Mouse (Mus musculus) kidney, adult 2 months (tissue): ENCODE data around the gene Gm9044. TPM values are rescaled to one million over a fixed set of nuclear protein-coding genes. Genes with fewer than 3 reads are reported as not detected.
"Not testable (repeated sequence)": the region's sequence is repeated elsewhere in the genome, so short reads cannot be mapped to it uniquely, and the experiment has no call there.

ENCODE experiments used
- DNase-seq: peaks from one replicate; pipeline ENCODE4 v3.0.0; 2021
- H3K27ac ChIP-seq: fragments of 200-500 bp; 2 replicates; pipeline ENCODE4 v1.5.1; 2012; ENCODE audit warnings: low read depth, low read length, control low read depth, inconsistent platforms; ENCODE audit not compliant: insufficient read depth
- H3K27me3 ChIP-seq: fragments of 200-500 bp; replicated peaks from 2 replicates; pipeline ENCODE4 v1.6.1; 2012; ENCODE audit warnings: mild to moderate bottlenecking, moderate library complexity, low read length, inconsistent platforms; ENCODE audit not compliant: control insufficient read depth, insufficient read depth
- H3K36me3 ChIP-seq: fragments of 200-500 bp; 2 replicates; pipeline ENCODE4 v1.6.1; 2012; ENCODE audit warnings: mild to moderate bottlenecking, moderate library complexity, low read length, inconsistent platforms; ENCODE audit not compliant: control insufficient read depth, insufficient read depth
- H3K4me1 ChIP-seq: fragments of 200-500 bp; 2 replicates; pipeline ENCODE4 v1.6.1; 2011; ENCODE audit warnings: low read length; ENCODE audit not compliant: control insufficient read depth, insufficient read depth
- H3K4me3 ChIP-seq: fragments of 200-500 bp; 2 replicates; pipeline ENCODE4 v1.5.1; 2011; ENCODE audit warnings: mild to moderate bottlenecking, low read depth, low read length, control low read depth; ENCODE audit not compliant: insufficient read depth
- CTCF ChIP-seq: fragments of 200-500 bp; conservative IDR thresholded peaks from 2 replicates; pipeline ENCODE4 v1.5.1; 2011; ENCODE audit warnings: low read depth, mild to moderate bottlenecking, control low read depth, low read length, moderate library complexity, mixed read lengths; ENCODE audit not compliant: insufficient read depth, insufficient read length
- POLR2A ChIP-seq: fragments of 200-500 bp; IDR thresholded peaks from one replicate; pipeline ENCODE4 v1.6.1; 2011; ENCODE audit warnings: low read depth, low read length, control low read depth
- WGBS: fragments of 180-500 bp; shearing (Covaris S2); methylation state at CpG from one replicate; pipeline ENCODE4 v1.1.7; 2018; 5-methylcytosine and 5-hydroxymethylcytosine counted together
- polyA plus RNA-seq: library from polyadenylated mRNA; depleted of rRNA; stranded (reverse); fragments of >200 nt; gene quantifications from 2 replicates; pipeline ENCODE4 v1.2.3, GENCODE M21; 2012; rRNA removed

Gene Gm9044
- polyA plus RNA-seq = not detected in 2 replicates

DNA sequence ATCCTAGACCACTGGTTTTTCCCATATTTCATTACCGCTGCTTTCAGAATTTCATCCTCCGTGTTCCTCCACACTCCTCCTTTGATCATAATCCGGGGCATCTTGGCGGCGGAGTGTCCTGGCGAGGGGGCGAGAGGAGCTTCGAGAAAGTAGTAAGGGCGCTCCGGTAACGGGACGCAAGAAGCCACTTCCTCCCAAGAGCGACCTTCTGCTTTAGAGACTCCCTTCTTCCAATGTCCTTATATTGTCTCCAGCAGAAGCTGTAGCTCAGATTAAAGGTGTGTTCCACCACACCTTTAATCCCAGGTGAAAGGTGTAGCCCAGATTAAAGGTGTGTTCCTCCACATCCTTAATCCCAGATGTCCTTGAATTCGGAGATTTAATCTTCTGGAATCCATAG lies at the start of gene Gm9044:
TSS of gene Gm9044 (minus strand) at position 101 of the 400 bp plus-strand sequence.
- not testable (repeated sequence) for H3K4me1 ChIP-seq, H3K36me3 ChIP-seq, DNase-seq, H3K4me3 ChIP-seq, H3K27me3 ChIP-seq, H3K27ac ChIP-seq
- no CpG with 5 or more reads among the region's 14 CpGs for WGBS

DNA sequence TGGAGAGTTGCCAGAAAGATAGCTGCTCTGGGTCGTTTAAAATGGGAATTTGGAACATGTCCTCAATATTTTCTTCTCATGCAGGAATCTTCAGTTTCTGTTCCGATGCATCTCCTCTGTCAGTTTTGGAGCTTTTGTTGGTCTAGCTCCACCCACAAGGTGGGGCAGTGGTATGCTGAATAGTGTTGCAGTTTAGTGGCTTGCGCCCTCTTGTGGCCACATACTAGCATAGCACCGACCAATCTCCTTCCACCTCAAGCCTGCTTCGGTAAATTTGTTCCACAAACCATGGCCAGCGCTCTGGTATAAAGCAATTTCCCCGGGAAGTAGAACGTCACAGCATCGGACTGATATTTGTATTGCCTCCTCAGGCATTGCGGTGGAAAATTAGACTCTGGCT lies 38.2 kb upstream of the Gm9044 start:
- Histone ChIP-seq H3K27me3 (no peaks in the 10 kb centered on the region), H3K36me3 (no peaks in the 10 kb centered on the region), H3K4me1 (no peaks in the 10 kb centered on the region), H3K27ac (no peak overlapping the region), H3K4me3 (no peak overlapping the region)
- 2% methylated on average over 10 of the region's 10 CpGs for WGBS
- peak; percentile 77 for DNase-seq
- peak; percentile 97 for TF ChIP-seq CTCF
- no peak for TF ChIP-seq POLR2A

DNA sequence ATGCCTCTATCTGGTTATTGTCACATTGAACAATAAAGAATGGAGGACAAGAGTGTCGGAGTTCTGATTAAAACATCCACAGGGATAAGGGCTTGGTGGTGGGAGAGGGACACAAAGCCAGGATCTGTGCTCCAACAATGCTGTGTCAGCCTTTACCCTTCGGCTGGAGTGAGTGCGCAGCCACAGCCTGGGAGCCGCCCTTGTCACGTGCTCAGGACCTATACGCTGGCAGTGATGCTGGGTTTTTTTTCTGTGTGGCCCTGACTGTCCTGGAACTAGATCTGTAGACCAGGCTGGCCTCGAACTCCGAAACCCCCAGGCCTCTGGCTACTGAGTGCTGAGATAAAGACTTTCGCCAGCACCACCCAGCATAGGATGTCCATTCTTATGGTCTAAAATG lies 37.3 kb upstream of the Gm9044 start:
- Histone ChIP-seq H3K36me3 (no peaks in the 10 kb centered on the region), H3K27ac (no peak overlapping the region), H3K27me3 (no peaks in the 10 kb centered on the region), H3K4me3 (no peak overlapping the region), H3K4me1 (no peaks in the 10 kb centered on the region)
- WGBS = 92% methylated on average over 9 of the region's 9 CpGs
- TF ChIP-seq CTCF (no peak), POLR2A (no peak)
- no peak for DNase-seq

DNA sequence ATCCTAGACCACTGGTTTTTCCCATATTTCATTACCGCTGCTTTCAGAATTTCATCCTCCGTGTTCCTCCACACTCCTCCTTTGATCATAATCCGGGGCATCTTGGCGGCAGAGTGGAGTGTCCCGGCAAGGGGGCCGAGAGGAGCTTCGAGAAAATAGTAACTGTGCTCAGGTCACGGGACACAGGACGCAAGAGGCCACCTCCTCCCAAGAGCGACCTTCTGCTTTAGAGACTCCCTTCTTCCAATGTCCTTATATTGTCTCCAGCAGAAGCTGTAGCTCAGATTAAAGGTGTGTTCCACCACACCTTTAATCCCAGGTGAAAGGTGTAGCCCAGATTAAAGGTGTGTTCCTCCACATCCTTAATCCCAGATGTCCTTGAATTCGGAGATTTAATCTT lies 21.8 kb upstream of the Gm9044 start, which contains the start of gene Gm9049:
TSS of gene Gm9049 (minus strand) at position 101 of the 400 bp plus-strand sequence.
- H3K4me3 ChIP-seq, H3K4me1 ChIP-seq, H3K36me3 ChIP-seq, DNase-seq, H3K27me3 ChIP-seq, H3K27ac ChIP-seq: not testable (repeated sequence)
- 100% methylated on average over 1 of the region's 11 CpGs for WGBS

DNA sequence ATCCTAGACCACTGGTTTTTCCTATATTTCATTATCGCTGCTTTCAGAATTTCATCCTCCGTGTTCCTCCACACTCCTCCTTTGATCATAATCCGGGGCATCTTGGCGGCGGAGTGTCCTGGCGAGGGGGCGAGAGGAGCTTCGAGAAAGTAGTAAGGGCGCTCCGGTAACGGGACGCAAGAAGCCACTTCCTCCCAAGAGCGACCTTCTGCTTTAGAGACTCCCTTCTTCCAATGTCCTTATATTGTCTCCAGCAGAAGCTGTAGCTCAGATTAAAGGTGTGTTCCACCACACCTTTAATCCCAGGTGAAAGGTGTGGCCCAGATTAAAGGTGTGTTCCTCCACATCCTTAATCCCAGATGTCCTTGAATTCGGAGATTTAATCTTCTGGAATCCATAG lies 16.4 kb upstream of the Gm9044 start, which contains the start of gene Gm9048:
TSS of gene Gm9048 (minus strand) at position 101 of the 400 bp plus-strand sequence.
- not testable (repeated sequence) for DNase-seq, H3K36me3 ChIP-seq, H3K27me3 ChIP-seq, H3K4me3 ChIP-seq, H3K4me1 ChIP-seq, H3K27ac ChIP-seq
- no CpG with 5 or more reads among the region's 14 CpGs for WGBS

DNA sequence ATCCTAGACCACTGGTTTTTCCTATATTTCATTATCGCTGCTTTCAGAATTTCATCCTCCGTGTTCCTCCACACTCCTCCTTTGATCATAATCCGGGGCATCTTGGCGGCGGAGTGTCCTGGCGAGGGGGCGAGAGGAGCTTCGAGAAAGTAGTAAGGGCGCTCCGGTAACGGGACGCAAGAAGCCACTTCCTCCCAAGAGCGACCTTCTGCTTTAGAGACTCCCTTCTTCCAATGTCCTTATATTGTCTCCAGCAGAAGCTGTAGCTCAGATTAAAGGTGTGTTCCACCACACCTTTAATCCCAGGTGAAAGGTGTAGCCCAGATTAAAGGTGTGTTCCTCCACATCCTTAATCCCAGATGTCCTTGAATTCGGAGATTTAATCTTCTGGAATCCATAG lies 10.9 kb upstream of the Gm9044 start, which contains the start of gene Gm9046:
TSS of gene Gm9046 (minus strand) at position 101 of the 400 bp plus-strand sequence.
- not testable (repeated sequence) for H3K4me3 ChIP-seq, H3K4me1 ChIP-seq, H3K36me3 ChIP-seq, H3K27me3 ChIP-seq, DNase-seq, H3K27ac ChIP-seq
- WGBS = no CpG with 5 or more reads among the region's 14 CpGs

DNA sequence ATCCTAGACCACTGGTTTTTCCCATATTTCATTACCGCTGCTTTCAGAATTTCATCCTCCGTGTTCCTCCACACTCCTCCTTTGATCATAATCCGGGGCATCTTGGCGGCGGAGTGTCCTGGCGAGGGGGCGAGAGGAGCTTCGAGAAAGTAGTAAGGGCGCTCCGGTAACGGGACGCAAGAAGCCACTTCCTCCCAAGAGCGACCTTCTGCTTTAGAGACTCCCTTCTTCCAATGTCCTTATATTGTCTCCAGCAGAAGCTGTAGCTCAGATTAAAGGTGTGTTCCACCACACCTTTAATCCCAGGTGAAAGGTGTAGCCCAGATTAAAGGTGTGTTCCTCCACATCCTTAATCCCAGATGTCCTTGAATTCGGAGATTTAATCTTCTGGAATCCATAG lies 5.5 kb upstream of the Gm9044 start, which contains the start of gene Gm9045:
TSS of gene Gm9045 (minus strand) at position 101 of the 400 bp plus-strand sequence.
- not testable (repeated sequence) for H3K4me3 ChIP-seq, H3K27ac ChIP-seq, H3K27me3 ChIP-seq, DNase-seq, H3K4me1 ChIP-seq, H3K36me3 ChIP-seq
- WGBS = no CpG with 5 or more reads among the region's 14 CpGs

DNA sequence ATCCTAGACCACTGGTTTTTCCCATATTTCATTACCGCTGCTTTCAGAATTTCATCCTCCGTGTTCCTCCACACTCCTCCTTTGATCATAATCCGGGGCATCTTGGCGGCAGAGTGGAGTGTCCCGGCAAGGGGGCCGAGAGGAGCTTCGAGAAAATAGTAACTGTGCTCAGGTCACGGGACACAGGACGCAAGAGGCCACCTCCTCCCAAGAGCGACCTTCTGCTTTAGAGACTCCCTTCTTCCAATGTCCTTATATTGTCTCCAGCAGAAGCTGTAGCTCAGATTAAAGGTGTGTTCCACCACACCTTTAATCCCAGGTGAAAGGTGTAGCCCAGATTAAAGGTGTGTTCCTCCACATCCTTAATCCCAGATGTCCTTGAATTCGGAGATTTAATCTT lies 5.3 kb downstream of the Gm9044 start, which contains the start of gene Gm9040:
TSS of gene Gm9040 (minus strand) at position 101 of the 400 bp plus-strand sequence.
- H3K27ac ChIP-seq, H3K4me1 ChIP-seq, H3K27me3 ChIP-seq, DNase-seq, H3K4me3 ChIP-seq, H3K36me3 ChIP-seq: not testable (repeated sequence)
- WGBS = no CpG with 5 or more reads among the region's 11 CpGs
